Mouse (Mus musculus) midbrain, postnatal 0 days (tissue): ENCODE results near the gene Gcm2. TPM values are rescaled to one million over a fixed set of nuclear protein-coding genes. Genes with fewer than 3 reads are reported as not detected.

Experiments used
- ATAC-seq: fragments of 200-750 bp; cut with Nextera tagmentation; 2 replicates; pipeline ENCODE4 v1.8.0; 2017; ENCODE audit warnings: moderate number of reproducible peaks, mild to moderate bottlenecking, moderate TSS enrichment, moderate library complexity; ENCODE audit not compliant: low FRiP score
- DNase-seq: peaks from one replicate; pipeline ENCODE4 v3.0.0-alpha.2; 2015; ENCODE audit warnings: low spot score
- H3K27ac ChIP-seq: fragments of 300-500 bp; sonication (generic); 2 replicates; pipeline ENCODE4 v1.5.1; 2014; ENCODE audit warnings: low read depth, mild to moderate bottlenecking, low read length, mixed read lengths
- H3K27me3 ChIP-seq: fragments of 300-500 bp; sonication (generic); 2 replicates; pipeline ENCODE4 v1.6.1; 2014; ENCODE audit warnings: low read length, control low read depth, mixed read lengths; ENCODE audit not compliant: insufficient read depth
- H3K36me3 ChIP-seq: fragments of 300-500 bp; sonication (generic); 2 replicates; pipeline ENCODE4 v1.6.1; 2014; ENCODE audit warnings: low read length, control low read depth, mixed read lengths; ENCODE audit not compliant: insufficient read depth
- H3K4me1 ChIP-seq: fragments of 300-500 bp; sonication (generic); 2 replicates; pipeline ENCODE4 v1.6.1; 2014; ENCODE audit warnings: mild to moderate bottlenecking, control low read depth, antibody characterized with exemption, low read length, mixed read lengths; ENCODE audit not compliant: insufficient read depth
- H3K4me2 ChIP-seq: fragments of 300-500 bp; sonication (generic); 2 replicates; pipeline ENCODE4 v1.6.1; 2014; ENCODE audit warnings: low read depth, mild to moderate bottlenecking, low read length, mixed read lengths; ENCODE audit not compliant: poor library complexity, severe bottlenecking
- H3K4me3 ChIP-seq: fragments of 300-500 bp; sonication (generic); 2 replicates; pipeline ENCODE4 v1.5.1; 2014; ENCODE audit warnings: low read depth, mild to moderate bottlenecking, low read length, moderate library complexity
- H3K9ac ChIP-seq: fragments of 300-500 bp; sonication (generic); replicated peaks from 2 replicates; pipeline ENCODE4 v1.6.1; 2014; ENCODE audit warnings: mild to moderate bottlenecking, low read length, moderate library complexity, mixed read lengths; ENCODE audit not compliant: poor library complexity, severe bottlenecking
- H3K9me3 ChIP-seq: fragments of 300-500 bp; sonication (generic); 2 replicates; pipeline ENCODE4 v1.6.1; 2016; ENCODE audit warnings: low read length, control low read depth
- CTCF ChIP-seq: IDR thresholded peaks from 2 replicates; pipeline ENCODE4 v1.5.1; 2016; ENCODE audit warnings: antibody characterized with exemption, mild to moderate bottlenecking
- whole genome bisulfite sequencing: fragments of 180-500 bp; shearing (Covaris S2); extraction: QIAGEN DNeasy Blood & Tissue Kit; methylation state at CpG from one replicate; pipeline ENCODE4 v1.1.7; 2014; 5-methylcytosine and 5-hydroxymethylcytosine counted together
- polyA plus RNA-seq: library from polyadenylated mRNA; unstranded; fragments of >200 nt; fragmentation: Nextera tagmentation; extraction: Ambion mirVana; gene quantifications from 2 replicates; pipeline ENCODE4 v1.2.1, GENCODE M21; 2015
- total RNA-seq: library from RNA; depleted of rRNA; stranded (reverse); fragments of >200 nt; gene quantifications from 2 replicates; pipeline ENCODE4 v1.2.3, GENCODE M21; 2014; rRNA removed

Gene Gcm2
- total and polyA plus RNA-seq, 2 experiments from 2014 or later = not detected

- Histone ChIP-seq H3K4me1 (no peaks in the 10 kb centered on the region), H3K27me3 (0 out of 2 replicates have a peak, but pooled peaks cover 2% of the 10 kb centered on the region), H3K36me3 (no peaks in the 10 kb centered on the region), H3K4me2 (peak overlapping the region; percentile 91), H3K4me3 (peak overlapping the region; percentile 47), H3K9ac (peak overlapping the region; percentile 65), H3K27ac (no peak overlapping the region), H3K9me3 (no peaks in the 10 kb centered on the region)
- peak; percentile 55; the same call in 1 of the 2 replicates for ATAC-seq
- TF ChIP-seq CTCF = no peak
- no peak for DNase-seq
- 7% methylated on average over 24 of the region's 24 CpGs for WGBS
Observed at GRCm38 (mm10) chr13:41078690-41079420, 32.0 kb downstream of the Gcm2 start.

- Histone ChIP-seq H3K9ac (no peak overlapping the region), H3K4me1 (no peaks in the 10 kb centered on the region), H3K4me3 (no peak overlapping the region), H3K4me2 (peak overlapping the region; percentile 91), H3K36me3 (no peaks in the 10 kb centered on the region), H3K9me3 (no peaks in the 10 kb centered on the region), H3K27me3 (0 out of 2 replicates have a peak, but pooled peaks cover 2% of the 10 kb centered on the region), H3K27ac (no peak overlapping the region)
- 25% methylated on average over 9 of the region's 9 CpGs for WGBS
- TF ChIP-seq CTCF = no peak
- ATAC-seq (no peak), DNase-seq (no peak)
Observed at GRCm38 (mm10) chr13:41077921-41078320, 32.9 kb downstream of the Gcm2 start.

DNA sequence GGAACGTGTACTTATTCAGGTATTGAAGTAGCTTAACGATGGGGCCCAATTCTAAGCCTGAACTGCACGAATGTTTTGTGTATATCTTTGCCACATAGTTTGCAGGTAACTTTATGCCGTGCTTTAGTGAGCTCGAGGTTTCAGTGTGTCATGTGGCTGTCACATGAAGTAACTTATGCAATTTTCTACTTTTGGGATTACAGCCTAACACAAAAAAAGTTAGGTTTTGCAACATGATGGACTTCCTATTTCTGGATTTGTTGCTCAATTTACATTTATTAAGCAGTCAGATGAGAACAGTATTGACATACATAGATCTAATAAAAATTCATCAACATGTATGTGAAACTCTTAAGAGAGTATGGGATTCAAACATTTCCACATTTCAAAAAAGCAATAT is 37.0 kb downstream of the Gcm2 start:
- DNase-seq = no peak
- no peak overlapping the region for H3K27ac ChIP-seq
- H3K27me3 ChIP-seq = no peaks in the 10 kb centered on the region
- no peak overlapping the region for H3K4me3 ChIP-seq
- H3K9ac ChIP-seq = no peak overlapping the region
- no peak for TF ChIP-seq CTCF
- no peaks in the 10 kb centered on the region for H3K4me1 ChIP-seq
- ATAC-seq = no peak
- 90% methylated on average over 5 of the region's 5 CpGs for WGBS
- H3K9me3 ChIP-seq = no peaks in the 10 kb centered on the region
- no peaks in the 10 kb centered on the region for H3K36me3 ChIP-seq
- H3K4me2 ChIP-seq = no peak overlapping the region

GRCm38 (mm10) chr13:41071617-41072016 is 39.2 kb downstream of the Gcm2 start:
- Histone ChIP-seq H3K27ac (no peak overlapping the region), H3K4me1 (no peaks in the 10 kb centered on the region), H3K9me3 (no peaks in the 10 kb centered on the region), H3K9ac (no peak overlapping the region), H3K36me3 (no peaks in the 10 kb centered on the region), H3K27me3 (no peaks in the 10 kb centered on the region), H3K4me3 (no peak overlapping the region), H3K4me2 (no peak overlapping the region)
- ATAC-seq (no peak), DNase-seq (no peak)
- TF ChIP-seq CTCF = no peak
- 88% methylated on average over 11 of the region's 11 CpGs for WGBS

GRCm38 (mm10) chr13:41067618-41068017 is 43.2 kb downstream of the Gcm2 start:
- Histone ChIP-seq H3K27ac (no peak overlapping the region), H3K4me3 (no peak overlapping the region), H3K9ac (no peak overlapping the region), H3K9me3 (no peaks in the 10 kb centered on the region), H3K36me3 (no peaks in the 10 kb centered on the region), H3K27me3 (no peaks in the 10 kb centered on the region), H3K4me2 (no peak overlapping the region), H3K4me1 (no peaks in the 10 kb centered on the region)
- no peak for TF ChIP-seq CTCF
- no peak for DNase-seq
- ATAC-seq = no peak
- WGBS = 97% methylated on average over 4 of the region's 4 CpGs

DNA sequence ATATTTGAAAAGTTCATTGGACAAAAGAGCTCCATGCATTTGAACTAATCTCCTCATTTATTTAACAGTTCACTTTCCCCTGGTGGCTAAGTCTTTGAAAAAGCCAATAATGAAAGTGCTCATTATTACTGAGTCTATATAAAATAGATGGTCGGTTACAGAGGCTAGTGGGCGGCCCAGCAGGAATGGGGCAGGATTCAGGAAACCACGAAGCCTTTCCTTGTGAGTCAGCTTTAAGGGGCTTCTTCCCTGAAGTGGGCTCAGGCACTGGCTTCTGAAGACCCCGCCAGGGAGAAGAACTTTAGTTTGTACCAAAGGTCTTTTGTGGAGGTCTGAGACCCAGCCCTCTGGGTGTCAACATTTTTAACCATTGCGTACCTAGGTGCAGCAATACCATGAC is 58.9 kb downstream of the Gcm2 start:
- H3K27ac ChIP-seq = no peak overlapping the region
- no peaks in the 10 kb centered on the region for H3K36me3 ChIP-seq
- no peaks in the 10 kb centered on the region for H3K4me1 ChIP-seq
- no peaks in the 10 kb centered on the region for H3K27me3 ChIP-seq
- no peak overlapping the region for H3K4me3 ChIP-seq
- no peaks in the 10 kb centered on the region for H3K9me3 ChIP-seq
- DNase-seq (no peak), ATAC-seq (no peak)
- no peak overlapping the region for H3K9ac ChIP-seq
- no peak for TF ChIP-seq CTCF
- H3K4me2 ChIP-seq = no peak overlapping the region
- WGBS = 26% methylated on average over 5 of the region's 5 CpGs

Other genes starting within 250 kb of the Gcm2 start
- 32.9 and 38.1 TPM in 2 replicates for gene Pak1ip1, start 110.0 kb downstream of the Gcm2 start, total RNA-seq
- 42.6 and 43.6 TPM in 2 replicates for gene Pak1ip1, start 110.0 kb downstream of the Gcm2 start, polyA plus RNA-seq
- 34.3 and 54.6 TPM in 2 replicates for gene Tmem14c, start 94.7 kb downstream of the Gcm2 start, total RNA-seq
- gene Tmem14c, start 94.7 kb downstream of the Gcm2 start, polyA plus RNA-seq = 112 and 124 TPM in 2 replicates
- 1.1 and 2.3 TPM in 2 replicates for gene Mak, start 31.3 kb downstream of the Gcm2 start, total RNA-seq
- gene Mak, start 31.3 kb downstream of the Gcm2 start, polyA plus RNA-seq = 2.1 and 2.2 TPM in 2 replicates
- 0.16 TPM in 1 of 2 replicates, not detected in the other for gene Sycp2l, start 3.3 kb upstream of the Gcm2 start, total RNA-seq
- not detected in 2 replicates for gene Sycp2l, start 3.3 kb upstream of the Gcm2 start, polyA plus RNA-seq
- 34.1 and 35.6 TPM in 2 replicates for gene Elovl2, start 109.4 kb upstream of the Gcm2 start, total RNA-seq
- gene Elovl2, start 109.4 kb upstream of the Gcm2 start, polyA plus RNA-seq = 30.9 and 31.5 TPM in 2 replicates
- 46.5 and 59.2 TPM in 2 replicates for gene Smim13, start 138.8 kb upstream of the Gcm2 start, total RNA-seq
- gene Smim13, start 138.8 kb upstream of the Gcm2 start, polyA plus RNA-seq = 24.8 and 27.8 TPM in 2 replicates
- not detected in 2 replicates for gene Gm17364, start 162.9 kb upstream of the Gcm2 start, total RNA-seq
- gene Gm17364, start 162.9 kb upstream of the Gcm2 start, polyA plus RNA-seq = not detected in 2 replicates